Mouse (Mus musculus) left cerebral cortex, adult 2 months (tissue): Measurements from ENCODE around the gene Khdrbs1. TPM values are rescaled to one million over a fixed set of nuclear protein-coding genes. Genes with fewer than 3 reads are reported as not detected.
"Not testable (repeated sequence)": the region's sequence is repeated elsewhere in the genome, so short reads cannot be mapped to it uniquely, and the experiment has no call there.

ENCODE experiments used
- DNase-seq, 2 experiments: peaks; one replicate each; pipeline ENCODE4 v3.0.0; 2021 to 2022; ENCODE audit warnings: low spot score in 2 of 2, mixed read lengths in 1 of 2; ENCODE audit errors: extremely low spot score in 1 of 2
- H3K27ac ChIP-seq: fragments of 200-600 bp; 2 replicates; pipeline ENCODE4 v1.8.1; 2022
- H3K4me3 ChIP-seq: fragments of 200-600 bp; 2 replicates; pipeline ENCODE4 v1.8.1; 2022
- CTCF ChIP-seq: fragments of 200-600 bp; IDR thresholded peaks from 2 replicates; pipeline ENCODE4 v1.8.1; 2022; ENCODE audit warnings: antibody characterized with exemption, mild to moderate bottlenecking, moderate library complexity
- intact Hi-C: fragments of 180-260 bp; cut with DNase I; formaldehyde crosslinking; loops from one replicate; pipeline ENCODE4 v1.15.1; 2025
- total RNA-seq, 2 experiments: library from RNA; stranded (reverse); gene quantifications; 2 replicates each; pipeline ENCODE4 v1.2.3; 2021

Khdrbs1 gene
- total RNA-seq, 2 experiments from 2014 or later = 89.7 to 92.6 TPM

DNA sequence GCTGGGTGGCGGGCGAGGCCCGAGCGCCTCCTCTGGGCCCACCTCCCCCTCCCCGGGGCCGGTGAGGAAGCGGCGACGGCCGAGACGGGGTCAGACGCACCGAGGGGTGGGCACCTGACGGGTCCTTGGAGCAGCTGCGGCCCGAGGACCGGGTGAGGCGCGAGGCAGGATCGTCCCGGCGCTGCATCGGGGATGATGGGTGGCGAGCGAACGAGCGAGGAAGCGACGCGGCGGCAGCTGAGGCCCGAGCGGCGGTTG is 200 bp downstream of the Khdrbs1 start:
- Histone ChIP-seq H3K27ac (peak overlapping the region; percentile 97), H3K4me3 (peak overlapping the region; percentile 96)
- DNase-seq = no peak
- no peak for TF ChIP-seq CTCF
- intact Hi-C loops = loop anchor here (1.0 to 2.0 kb wide), 3 partner anchors 23 to 69 kb away; partner anchors contain the start of gene Kpna6

DNA sequence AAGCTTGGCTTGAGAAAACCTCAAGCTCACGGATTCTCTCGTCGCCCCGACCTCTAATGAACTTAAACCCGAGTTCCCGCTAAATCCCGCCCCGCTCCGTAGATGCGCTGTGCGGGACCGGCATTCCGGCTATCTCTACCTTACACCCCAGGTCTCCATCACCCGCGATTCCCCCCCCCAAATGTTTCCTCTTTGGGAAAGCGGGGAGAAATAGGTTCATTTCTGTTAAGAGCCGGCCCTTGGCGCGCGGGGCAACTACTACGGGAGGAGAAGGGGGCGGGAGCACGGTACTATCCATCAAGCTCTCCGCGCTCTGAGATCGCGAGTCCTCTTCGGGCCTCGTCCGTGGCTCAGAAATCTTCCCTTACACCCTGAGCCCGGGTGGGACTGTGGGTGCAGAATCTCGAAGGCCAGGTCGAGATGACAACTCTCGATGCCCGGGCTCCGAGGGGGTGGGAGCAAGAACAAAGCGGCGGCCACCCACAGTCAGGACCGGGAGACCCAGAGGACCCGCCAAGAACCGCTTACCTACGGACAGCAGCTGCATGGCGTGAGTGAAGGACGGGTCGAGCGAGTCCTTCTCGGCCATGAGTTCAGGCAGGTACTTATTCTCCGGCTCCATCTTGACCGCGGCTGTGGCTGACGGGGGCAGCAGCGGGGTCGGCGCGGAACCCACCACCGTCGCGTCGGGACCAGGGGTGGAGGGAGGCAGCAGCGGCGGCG is 691 bp downstream of the Khdrbs1 start:
- TF ChIP-seq CTCF = no peak
- peak overlapping the region; percentile 97 for H3K27ac ChIP-seq
- intact Hi-C loops = loop anchor here (2.0 kb wide), 1 partner anchor 23 kb away; no protein-coding TSS in a partner anchor
- DNase-seq = peak; percentile 23 to 27
- H3K4me3 ChIP-seq = peak overlapping the region; percentile 96

DNA sequence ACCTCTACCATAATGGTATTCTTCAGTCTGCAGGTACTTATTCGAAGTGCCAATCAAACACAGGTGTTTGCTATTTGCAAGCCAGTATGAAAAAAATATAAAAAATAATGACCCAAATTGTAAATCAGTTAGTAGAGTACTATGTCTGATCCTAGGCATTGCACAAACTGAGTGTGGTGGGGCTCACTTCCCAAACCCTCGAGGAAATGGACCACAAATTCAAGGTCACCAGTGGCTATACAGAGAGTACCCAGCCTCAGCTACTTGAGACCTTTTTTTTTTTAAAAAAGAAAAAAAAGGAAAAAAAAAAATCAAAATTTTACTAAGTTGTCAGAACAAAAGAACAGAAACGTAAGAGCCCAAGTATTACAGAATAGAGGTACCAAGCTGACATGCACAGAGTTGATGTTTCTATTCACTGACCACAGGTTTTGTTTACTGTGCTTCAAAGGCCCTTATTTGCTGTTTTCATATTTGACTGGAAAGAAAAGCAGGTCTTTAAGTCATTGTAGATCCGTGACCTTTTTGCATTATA is 2.9 kb downstream of the Khdrbs1 start:
- intact Hi-C loops = no loop called here
- no peak for DNase-seq
- TF ChIP-seq CTCF = no peak
- Histone ChIP-seq H3K4me3 (no peak overlapping the region), H3K27ac (no peak overlapping the region)

DNA sequence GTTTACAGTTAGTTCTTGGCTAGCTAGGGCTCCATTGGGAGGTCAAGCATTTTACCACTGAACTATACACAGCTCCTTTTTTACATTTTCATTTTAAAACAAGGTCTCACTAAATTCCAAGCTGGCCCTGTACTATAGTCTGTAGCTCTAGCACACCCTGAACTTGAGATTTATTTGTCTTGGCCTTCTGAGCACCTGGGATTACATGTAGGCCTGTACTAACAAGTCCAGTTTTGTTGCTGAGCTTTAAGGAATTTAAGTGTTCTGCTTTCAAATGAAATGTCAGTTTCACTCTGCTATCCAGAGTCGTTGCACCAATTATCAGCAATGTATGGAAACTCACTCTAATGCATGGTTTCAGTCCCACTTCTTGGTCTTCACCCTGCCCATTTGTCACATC is 5.9 kb downstream of the Khdrbs1 start:
- intact Hi-C loops = no loop called here
- TF ChIP-seq CTCF = no peak
- no peak overlapping the region for H3K4me3 ChIP-seq
- no peak overlapping the region for H3K27ac ChIP-seq
- DNase-seq = no peak

DNA sequence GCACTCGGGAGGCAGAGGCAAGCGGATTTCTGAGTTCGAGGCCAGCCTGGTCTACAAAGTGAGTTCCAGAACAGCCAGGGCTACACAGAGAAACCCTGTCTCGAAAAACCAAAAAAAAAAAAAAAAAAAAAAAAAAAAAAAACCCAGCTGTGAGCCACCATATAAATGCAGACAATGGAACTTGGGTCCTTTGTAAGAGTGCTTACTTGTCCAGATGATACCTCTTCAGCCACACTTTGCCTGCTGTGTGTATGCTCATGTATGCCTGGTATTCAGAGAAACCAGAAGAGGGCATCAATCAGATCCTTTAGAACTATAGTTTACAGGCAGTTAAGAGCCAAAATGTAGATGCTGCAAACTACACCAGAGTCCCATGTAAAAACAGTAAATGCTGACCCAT is 6.6 kb downstream of the Khdrbs1 start:
- H3K27ac ChIP-seq, intact Hi-C loops, DNase-seq, H3K4me3 ChIP-seq: not testable (repeated sequence)

DNA sequence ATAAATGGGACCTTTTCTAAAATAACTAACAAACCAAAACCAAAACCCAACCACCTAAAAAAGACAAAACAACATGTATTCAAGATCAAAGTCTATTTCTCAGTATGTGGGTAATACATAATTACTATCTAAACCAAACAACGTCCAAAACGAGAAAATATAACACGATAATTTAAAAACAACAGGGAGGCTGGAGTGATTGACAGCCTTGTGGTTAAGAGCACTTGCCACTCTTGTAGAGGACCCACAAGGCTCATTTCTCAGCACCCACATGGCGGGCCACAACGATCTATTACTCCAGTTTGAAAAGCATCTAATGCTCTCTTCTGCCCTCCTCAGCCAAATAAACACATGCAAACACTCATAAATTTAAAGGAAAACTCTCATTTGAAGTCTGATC is 10.7 kb downstream of the Khdrbs1 start:
- Histone ChIP-seq H3K27ac (no peak overlapping the region), H3K4me3 (no peak overlapping the region)
- intact Hi-C loops = no loop called here
- TF ChIP-seq CTCF = no peak
- no peak for DNase-seq

DNA sequence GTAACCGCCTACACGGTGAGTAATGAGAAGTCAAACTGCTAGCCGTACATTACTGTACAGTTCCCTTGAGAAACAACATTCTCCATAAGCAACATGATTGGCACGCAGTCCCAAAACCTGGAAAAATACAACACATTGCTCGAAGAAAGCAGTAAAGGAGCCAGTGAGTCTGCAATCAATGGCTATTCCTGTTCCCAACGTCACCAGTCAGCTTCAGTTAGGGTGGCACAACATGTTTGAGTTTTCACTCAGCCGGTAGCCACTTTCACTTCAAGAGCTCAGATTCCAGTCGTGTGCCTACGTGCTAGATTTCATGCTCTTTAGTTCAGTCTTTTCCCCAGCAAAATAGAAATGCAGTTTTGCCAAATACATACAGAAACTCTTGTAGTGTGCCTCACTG is 25.8 kb downstream of the Khdrbs1 start:
- DNase-seq = no peak
- Histone ChIP-seq H3K4me3 (no peak overlapping the region), H3K27ac (peak overlapping the region; percentile 51)
- intact Hi-C loops = no loop called here
- TF ChIP-seq CTCF = no peak

DNA sequence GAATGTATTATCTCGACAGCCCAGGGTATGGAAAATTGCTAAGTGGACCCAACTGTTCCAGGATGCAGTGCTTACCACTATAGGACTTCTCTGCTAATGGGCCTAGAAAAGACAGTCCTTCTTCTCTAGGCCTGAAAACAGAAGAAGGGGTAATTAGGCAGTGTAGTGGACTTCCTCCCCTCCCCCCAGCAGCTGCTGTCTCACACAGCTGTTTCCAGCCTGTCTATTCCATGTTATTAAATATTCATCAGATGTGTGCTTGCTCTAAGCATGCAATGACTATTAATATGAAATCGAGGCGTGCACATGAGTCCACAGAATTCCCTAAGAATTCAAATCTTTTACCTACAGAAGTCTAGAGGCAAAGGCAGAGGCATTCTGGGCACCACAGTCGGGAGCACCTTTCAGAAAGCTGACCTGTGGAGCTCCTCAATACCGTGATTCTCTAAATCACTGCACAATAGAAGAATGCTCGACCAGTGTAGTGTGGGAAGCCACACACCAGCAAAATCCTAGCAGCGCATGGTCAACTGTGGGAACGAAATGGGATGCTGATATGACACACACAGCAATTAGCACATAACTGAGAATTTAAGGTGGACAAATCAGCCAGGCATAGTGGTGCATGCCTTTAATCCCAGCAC is 32.5 kb downstream of the Khdrbs1 start:
- Histone ChIP-seq H3K27ac (peak overlapping the region; percentile 42; the same call in 1 of the 2 replicates), H3K4me3 (no peak overlapping the region)
- DNase-seq = no peak
- TF ChIP-seq CTCF = no peak
- intact Hi-C loops = no loop called here

DNA sequence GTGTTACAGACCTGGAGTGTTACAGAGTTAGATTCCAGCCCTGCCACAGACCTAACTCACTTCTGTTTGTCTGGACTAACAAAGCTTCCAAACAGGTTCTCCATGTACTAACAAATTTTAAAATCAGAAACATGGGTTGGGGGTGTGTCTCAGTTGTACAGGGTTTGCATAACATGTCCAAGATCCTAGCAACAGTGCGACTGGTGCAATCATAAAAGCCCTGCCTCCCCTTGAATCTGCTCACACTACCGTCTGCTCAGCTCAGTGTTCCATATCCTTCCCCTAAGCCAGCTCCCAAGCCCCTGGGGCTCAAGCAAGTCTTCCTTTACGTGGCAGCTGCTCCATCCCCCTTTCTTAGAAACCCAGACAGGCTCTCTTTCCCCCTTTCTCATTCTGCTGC is 35.4 kb downstream of the Khdrbs1 start:
- DNase-seq = no peak

DNA sequence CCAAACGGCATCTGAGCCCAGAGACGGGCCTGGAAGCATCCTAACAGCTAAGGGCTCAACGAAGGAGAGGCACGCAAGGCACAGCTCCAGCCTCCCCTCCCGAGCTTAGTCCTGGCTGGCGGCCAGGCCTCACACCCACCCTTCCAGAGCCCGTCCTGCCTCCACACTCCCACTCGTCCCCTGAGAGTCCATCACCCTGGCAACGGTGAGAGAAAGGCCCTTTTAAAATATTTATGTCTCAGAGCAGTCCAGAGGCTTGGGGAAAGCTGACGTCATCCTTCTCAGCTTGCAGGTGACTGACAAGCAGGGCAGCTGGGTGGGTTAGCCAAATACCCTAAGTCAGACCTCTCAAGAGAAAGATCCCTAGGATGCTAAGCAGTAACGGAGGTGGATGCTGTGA is 39.6 kb downstream of the Khdrbs1 start:
- intact Hi-C loops = loop anchor here (1.0 to 5.0 kb wide), 3 partner anchors 40 to 385 kb away; partner anchors contain the start of gene Khdrbs1
- no peak for TF ChIP-seq CTCF
- peak; percentile 80 to 84 for DNase-seq
- H3K27ac ChIP-seq = peak overlapping the region; percentile 87
- H3K4me3 ChIP-seq = no peak overlapping the region

More for the DNA sequence above, 35.4 kb downstream of the Khdrbs1 start:
- no peak overlapping the region for H3K4me3 ChIP-seq
- no peak for TF ChIP-seq CTCF
- peak overlapping the region; percentile 36; the same call in 1 of the 2 replicates for H3K27ac ChIP-seq
- intact Hi-C loops = no loop called here

DNA sequence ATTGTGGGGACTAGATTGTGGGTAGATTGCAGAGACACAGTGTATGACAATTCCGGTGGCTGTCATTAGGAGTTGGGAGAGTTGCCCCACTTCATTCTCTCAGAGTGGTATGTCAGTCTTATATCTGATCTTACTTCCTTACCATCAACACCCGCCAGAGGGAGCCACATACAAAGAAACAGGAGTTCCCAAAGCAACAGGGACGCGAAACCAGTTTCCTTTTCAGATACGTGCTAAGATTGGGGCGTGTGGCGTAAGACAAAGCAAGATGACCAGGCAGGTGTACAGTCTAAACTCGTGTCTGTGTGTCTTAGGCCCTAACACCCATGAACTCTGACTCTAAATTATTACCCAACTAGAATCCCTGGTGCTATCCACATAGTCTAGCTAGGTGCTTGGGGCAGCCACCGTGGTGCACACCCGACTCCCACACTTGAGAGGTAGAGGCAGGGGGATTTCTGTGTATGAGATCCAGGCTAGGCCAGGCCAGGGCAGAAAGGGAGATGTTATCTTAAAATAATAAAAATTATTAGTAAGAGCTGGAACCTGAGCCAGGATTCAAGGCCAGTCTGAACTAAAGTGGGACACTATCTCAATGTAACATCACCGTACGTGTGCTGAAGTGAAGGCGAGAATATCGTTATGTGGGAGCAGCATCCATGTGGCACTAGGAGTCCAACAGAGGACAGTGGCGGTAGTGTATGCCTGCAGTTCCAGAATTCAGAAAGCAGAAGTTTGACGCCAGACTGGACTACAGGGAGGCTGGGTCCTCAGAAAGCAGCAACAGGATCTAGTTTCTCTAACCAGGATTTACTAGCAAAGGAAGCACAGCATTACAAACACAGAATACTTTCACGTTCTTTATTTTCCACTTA is 40.4 kb downstream of the Khdrbs1 start:
- peak overlapping the region; percentile 87 for H3K27ac ChIP-seq
- H3K4me3 ChIP-seq = no peak overlapping the region
- intact Hi-C loops = loop anchor here (1.0 to 5.0 kb wide), 4 partner anchors 41 to 386 kb away; partner anchors contain the start of gene Khdrbs1

DNA sequence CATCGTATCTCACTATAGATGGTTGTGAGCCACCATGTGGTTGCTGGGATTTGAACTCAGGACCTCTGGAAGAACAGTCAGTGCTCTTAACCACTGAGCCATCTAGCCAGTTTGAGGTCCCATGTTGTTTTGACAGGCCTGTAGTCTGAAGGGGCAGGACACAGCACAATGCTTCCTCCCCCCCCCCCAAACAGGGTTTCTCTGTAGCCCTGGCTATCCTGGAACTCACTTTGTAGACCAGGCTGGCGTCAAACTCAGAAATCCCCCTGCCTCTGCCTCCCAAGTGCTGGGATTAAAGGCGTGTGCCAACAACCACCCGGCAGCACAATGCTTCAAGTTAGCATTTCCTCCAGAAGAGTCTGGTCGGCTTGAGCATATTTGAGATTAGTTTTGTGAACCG is 41.4 kb downstream of the Khdrbs1 start:
- H3K4me3 ChIP-seq, H3K27ac ChIP-seq, DNase-seq: not testable (repeated sequence)
- intact Hi-C loops = loop anchor here (1.0 to 5.0 kb wide), 2 partner anchors 228 to 387 kb away; no protein-coding TSS in a partner anchor

More for the DNA sequence above, 40.4 kb downstream of the Khdrbs1 start:
- peak; percentile 84 to 85 for DNase-seq
- TF ChIP-seq CTCF = peak; percentile 85
